Mouse (Mus musculus) liver, embryonic 14.5 days (tissue): ENCODE measurements at regions not wholly inside any gene's neighbourhood (a gene's known extent, or its start where the extent isn't known, plus 50 kb on each side); places are given as distances from the start of the nearest gene placed in this dataset.
A peak's percentile ranks its signal among the peaks of the same experiment; 100 is the strongest.

ENCODE experiments used
- ATAC-seq: fragments of 200-750 bp; cut with Nextera tagmentation; 2 replicates; pipeline ENCODE4 v1.8.0; 2017; ENCODE audit warnings: moderate number of reproducible peaks, mild to moderate bottlenecking, moderate library complexity; ENCODE audit not compliant: insufficient read depth
- DNase-seq, 3 experiments: peaks; one replicate each; pipeline ENCODE4 v3.0.0-alpha.2; 2012 to 2013; ENCODE audit warnings: low read depth in 3 of 3, low spot score in 3 of 3
- H3K27ac ChIP-seq: fragments of 300-500 bp; sonication (generic); 2 replicates; pipeline ENCODE4 v1.5.1; 2014; ENCODE audit warnings: moderate library complexity, mild to moderate bottlenecking, control low read depth, inconsistent platforms
- H3K27me3 ChIP-seq: fragments of 300-500 bp; sonication (generic); 2 replicates; pipeline ENCODE4 v1.6.1; 2014; ENCODE audit warnings: mild to moderate bottlenecking, low read length, moderate library complexity; ENCODE audit not compliant: control insufficient read depth, insufficient read depth
- H3K36me3 ChIP-seq: fragments of 300-500 bp; sonication (generic); replicated peaks from 2 replicates; pipeline ENCODE4 v1.6.1; 2014; ENCODE audit warnings: low read depth; ENCODE audit not compliant: control insufficient read depth, insufficient read depth
- H3K4me1 ChIP-seq, 2 experiments: fragments of 200-500 bp in 1 of 2; fragments of 300-500 bp in 1 of 2; sonication (generic) in 1 of 2; replicated peaks; 2 replicates each; pipeline ENCODE4 v1.6.1; 2012 to 2014; ENCODE audit warnings: antibody characterized with exemption in 1 of 2, inconsistent platforms in 1 of 2, low read length in 1 of 2; ENCODE audit not compliant: control insufficient read depth in 2 of 2, insufficient read depth in 2 of 2
- H3K4me2 ChIP-seq: fragments of 300-500 bp; sonication (generic); 2 replicates; pipeline ENCODE4 v1.6.1; 2014; ENCODE audit warnings: low read depth, mild to moderate bottlenecking, control low read depth, moderate library complexity
- H3K4me3 ChIP-seq, 2 experiments: fragments of 200-500 bp in 1 of 2; fragments of 300-500 bp in 1 of 2; sonication (generic) in 1 of 2; 2 replicates each; pipeline ENCODE4 v1.5.1; 2012 to 2014; ENCODE audit warnings: low read depth in 2 of 2, low read length in 2 of 2, mild to moderate bottlenecking in 2 of 2, control low read depth in 1 of 2, inconsistent platforms in 1 of 2, moderate library complexity in 1 of 2; ENCODE audit not compliant: insufficient read depth in 1 of 2
- H3K9ac ChIP-seq: fragments of 300-500 bp; sonication (generic); replicated peaks from 2 replicates; pipeline ENCODE4 v1.6.1; 2014; ENCODE audit warnings: mild to moderate bottlenecking, control low read depth, moderate library complexity
- H3K9me3 ChIP-seq: fragments of 300-500 bp; sonication (generic); 2 replicates; pipeline ENCODE4 v1.6.1; 2016; ENCODE audit warnings: low read length, mixed read lengths; ENCODE audit not compliant: control insufficient read depth
- CTCF ChIP-seq: IDR thresholded peaks from 2 replicates; pipeline ENCODE4 v1.5.1; 2016; ENCODE audit warnings: antibody characterized with exemption, low read depth, control low read depth
- EP300 ChIP-seq: IDR thresholded peaks from 2 replicates; pipeline ENCODE4 v1.6.1; 2016; ENCODE audit warnings: antibody characterized with exemption, low read depth
- WGBS: fragments of 180-500 bp; shearing (Covaris S2); extraction: QIAGEN DNeasy Blood & Tissue Kit; methylation state at CpG from one replicate; pipeline ENCODE4 v1.1.7; 2014; ENCODE audit not compliant: insufficient replicate concordance; 5-methylcytosine and 5-hydroxymethylcytosine counted together

DNA sequence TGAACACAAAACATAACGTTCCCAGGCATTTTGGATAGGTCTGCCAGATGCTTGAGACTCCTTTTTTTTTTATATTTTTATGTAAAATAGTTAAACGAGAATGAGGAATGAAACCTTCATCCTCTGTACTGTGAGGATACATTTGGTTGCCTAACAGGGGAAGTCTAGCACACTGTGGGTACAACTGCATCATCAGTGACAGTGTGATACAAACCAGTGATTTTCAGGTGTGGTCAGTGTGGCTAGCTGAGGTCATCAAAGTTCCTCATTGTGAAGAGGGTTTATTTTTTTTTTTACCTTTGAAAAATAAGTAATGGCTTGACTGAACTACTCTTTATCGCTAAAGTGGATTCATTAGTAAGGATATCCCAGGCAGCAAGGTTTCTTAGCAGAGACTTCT, 75.7 kb upstream of the P2ry10 start:
- Histone ChIP-seq H3K9me3 (no peaks in the 10 kb centered on the region), H3K4me3 (no peak overlapping the region), H3K27ac (no peak overlapping the region), H3K9ac (no peak overlapping the region), H3K4me1 (no peaks in the 10 kb centered on the region), H3K36me3 (no peaks in the 10 kb centered on the region), H3K4me2 (no peak overlapping the region), H3K27me3 (no peaks in the 10 kb centered on the region)
- DNase-seq: no peak
- WGBS: 38% methylated on average over 3 of the region's 3 CpGs
- no peak for TF ChIP-seq EP300
- no peak for TF ChIP-seq CTCF
- no peak for ATAC-seq

GRCm38 (mm10) chrX:107015335-107015734, 73.0 kb upstream of the P2ry10 start:
- H3K36me3 ChIP-seq: no peaks in the 10 kb centered on the region
- 24% methylated on average over 1 of the region's 1 CpGs for WGBS
- no peaks in the 10 kb centered on the region for H3K27me3 ChIP-seq
- no peaks in the 10 kb centered on the region for H3K9me3 ChIP-seq
- H3K27ac ChIP-seq: no peak overlapping the region
- ATAC-seq: no peak
- DNase-seq: no peak
- no peaks in the 10 kb centered on the region for H3K4me1 ChIP-seq
- TF ChIP-seq EP300: no peak
- TF ChIP-seq CTCF: peak; percentile 3; the same call in 1 of the 2 replicates
- no peak overlapping the region for H3K9ac ChIP-seq
- H3K4me2 ChIP-seq: no peak overlapping the region
- H3K4me3 ChIP-seq: no peak overlapping the region

GRCm38 (mm10) chrX:107031726-107032125, 56.6 kb upstream of the P2ry10 start:
- H3K27ac ChIP-seq: no peak overlapping the region
- no peak for DNase-seq
- no peak overlapping the region for H3K9ac ChIP-seq
- no peak overlapping the region for H3K4me3 ChIP-seq
- H3K27me3 ChIP-seq: no peaks in the 10 kb centered on the region
- H3K36me3 ChIP-seq: no peaks in the 10 kb centered on the region
- ATAC-seq: no peak
- H3K9me3 ChIP-seq: no peaks in the 10 kb centered on the region
- H3K4me1 ChIP-seq: no peaks in the 10 kb centered on the region
- 42% methylated on average over 1 of the region's 1 CpGs for WGBS
- no peak overlapping the region for H3K4me2 ChIP-seq
- no peak for TF ChIP-seq CTCF
- no peak for TF ChIP-seq EP300

- no peak for ATAC-seq
- WGBS: 56% methylated on average over 2 of the region's 2 CpGs
These were observed 50.3 kb upstream of the P2ry10 start for GRCm38 (mm10) chrX:107038041-107038440.

More at GRCm38 (mm10) chrX:107038041-107038440, 50.3 kb upstream of the P2ry10 start:
- Histone ChIP-seq H3K4me1 (no peaks in the 10 kb centered on the region), H3K4me3 (no peak overlapping the region), H3K4me2 (no peak overlapping the region), H3K27ac (no peak overlapping the region), H3K36me3 (no peaks in the 10 kb centered on the region), H3K9me3 (no peaks in the 10 kb centered on the region), H3K9ac (no peak overlapping the region), H3K27me3 (no peaks in the 10 kb centered on the region)
- TF ChIP-seq EP300: no peak
- no peak for TF ChIP-seq CTCF
- DNase-seq: no peak
